Mouse (Mus musculus) spleen, adult 2 months (tissue): ENCODE results near the gene B3gat2.

Experiments
- CTCF ChIP-seq: fragments of 200-500 bp; IDR thresholded peaks from 2 replicates; pipeline ENCODE4 v1.5.1; 2011; ENCODE audit warnings: mild to moderate bottlenecking, inconsistent platforms; ENCODE audit not compliant: insufficient read depth, insufficient read length, insufficient replicate concordance; ENCODE audit errors: extremely low read depth
- POLR2A ChIP-seq: fragments of 200-500 bp; IDR thresholded peaks from 2 replicates; pipeline ENCODE4 v1.6.1; 2011; ENCODE audit warnings: low read depth, low read length, inconsistent platforms

DNA sequence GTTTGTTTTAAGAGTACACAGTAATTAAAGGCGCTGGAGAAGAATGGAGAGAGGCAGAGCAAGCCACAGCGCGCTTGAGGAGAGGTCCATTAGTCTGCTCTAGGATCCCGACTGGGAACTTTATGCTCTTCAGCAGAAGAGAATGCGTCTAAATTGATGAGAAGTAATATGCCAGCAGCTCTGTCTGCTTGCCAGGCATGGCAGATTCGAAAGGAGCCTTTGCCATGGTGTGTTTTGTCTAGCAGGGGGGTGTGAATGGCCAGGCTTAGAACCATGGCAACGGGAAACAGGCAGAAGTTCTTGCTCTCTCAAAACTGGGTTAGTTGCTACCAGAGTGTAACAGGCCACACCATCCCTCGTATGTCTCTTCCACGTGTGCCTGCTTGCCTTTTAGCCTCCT, 73.3 kb downstream of the B3gat2 start:
- no peak for TF ChIP-seq CTCF
- TF ChIP-seq POLR2A = no peak
